Mouse (Mus musculus): ENCODE measurements at regions not wholly inside any gene's neighbourhood (a gene's known extent, or its start where the extent isn't known, plus 50 kb on each side); places are given as distances from the start of the nearest gene placed in this dataset.

DNA sequence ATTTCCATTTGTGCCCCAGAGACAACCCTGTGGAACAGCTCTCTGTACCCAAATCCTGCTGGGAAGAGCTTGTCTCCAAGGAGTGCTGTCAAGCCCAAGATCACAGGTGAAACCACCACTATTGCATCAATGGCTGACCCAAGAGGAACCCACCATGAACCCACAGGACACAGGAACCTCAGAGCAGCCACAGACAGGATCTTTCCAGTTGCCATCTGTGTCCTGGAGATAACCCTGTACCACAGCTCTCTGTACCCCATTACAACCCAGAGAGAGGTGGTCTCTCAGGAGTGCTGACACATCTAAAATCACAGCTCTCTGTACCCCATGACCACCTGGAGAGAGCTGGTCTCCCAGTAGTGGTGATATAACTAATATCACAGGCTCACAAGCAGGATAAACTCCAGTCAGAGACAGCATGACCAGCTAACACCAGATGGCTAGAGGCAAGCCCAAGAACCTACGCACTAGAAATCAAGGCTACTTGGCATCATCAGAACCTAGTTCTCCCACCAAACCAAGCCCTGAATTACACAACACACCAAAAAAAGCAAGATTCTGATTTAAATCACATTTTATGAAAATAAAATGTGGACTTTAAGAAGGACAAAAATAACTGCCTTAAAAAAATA is 820.2 kb upstream of the Tbl1xr1 start:
- TF ChIP-seq ELF1 (IDR thresholded peaks at IDR 0.05; ENCODE audit: low read depth, low read length): no peak
- no peak for TF ChIP-seq CTCF (conservative IDR thresholded peaks at IDR 0.05 in 1 of 2, IDR thresholded peaks at IDR 0.05 in 1 of 2; ENCODE audit: low read depth in 2 of 2, low read length in 2 of 2)
- no peak for TF ChIP-seq JUN (IDR thresholded peaks at IDR 0.05; ENCODE audit: insufficient read depth, low read depth, low read length)
- TF ChIP-seq MXI1 (IDR thresholded peaks at IDR 0.05; ENCODE audit: low read depth, low read length): no peak
- no peak for TF ChIP-seq JUND (conservative IDR thresholded peaks at IDR 0.05; ENCODE audit: low read depth, low read length)

Measured in CH12.LX (cell line).